Mouse (Mus musculus) embryonic facial prominence, embryonic 10.5 days (tissue): ENCODE measurements around the gene Hipk2. TPM values are rescaled to one million over a fixed set of nuclear protein-coding genes. Genes with fewer than 3 reads are reported as not detected.

Experiments used
- DNase-seq: peaks from one replicate; pipeline ENCODE4 v3.0.0-alpha.2; 2017; ENCODE audit warnings: low spot score
- H3K27ac ChIP-seq: fragments of 300-500 bp; sonication (generic); replicated peaks from 2 replicates; pipeline ENCODE4 v1.5.1; 2016; ENCODE audit warnings: mild to moderate bottlenecking
- H3K27me3 ChIP-seq: fragments of 300-500 bp; sonication (generic); replicated peaks from 2 replicates; pipeline ENCODE4 v1.6.1; 2016; ENCODE audit warnings: low read depth, mild to moderate bottlenecking; ENCODE audit not compliant: poor library complexity, severe bottlenecking
- H3K36me3 ChIP-seq: fragments of 300-500 bp; sonication (generic); replicated peaks from 2 replicates; pipeline ENCODE4 v1.6.1; 2016; ENCODE audit warnings: mild to moderate bottlenecking, moderate library complexity
- H3K4me1 ChIP-seq: fragments of 300-500 bp; sonication (generic); 2 replicates; pipeline ENCODE4 v1.6.1; 2016
- H3K4me3 ChIP-seq: fragments of 300-500 bp; sonication (generic); 2 replicates; pipeline ENCODE4 v1.5.1; 2016; ENCODE audit warnings: mild to moderate bottlenecking, moderate library complexity
- H3K9me3 ChIP-seq: fragments of 300-500 bp; sonication (generic); 2 replicates; pipeline ENCODE4 v1.6.1; 2016; ENCODE audit warnings: mild to moderate bottlenecking
- WGBS: fragments of 180-500 bp; shearing (Covaris S2); methylation state at CpG from one replicate; pipeline ENCODE4 v1.1.7; 2016; 5-methylcytosine and 5-hydroxymethylcytosine counted together
- polyA plus RNA-seq: library from polyadenylated mRNA; unstranded; fragments of >200 nt; fragmentation: Nextera tagmentation; extraction: Ambion mirVana; gene quantifications from 2 replicates; pipeline ENCODE4 v1.2.1, GENCODE M21; 2016

The Hipk2 gene
- polyA plus RNA-seq, 1 experiment from 2014 or later: 24.5 TPM

- DNase-seq: no peak
- H3K9me3 ChIP-seq: no peaks in the 10 kb centered on the region
- 94% methylated on average over 7 of the region's 7 CpGs for WGBS
- no peak overlapping the region for H3K4me3 ChIP-seq
- H3K27me3 ChIP-seq: no peaks in the 10 kb centered on the region
- no peak overlapping the region for H3K27ac ChIP-seq
- H3K4me1 ChIP-seq: peaks cover 4% of the 10 kb centered on the region
- H3K36me3 ChIP-seq: peaks cover 91% of the 10 kb centered on the region
Observed at GRCm38 (mm10) chr6:38718625-38719024, 157.3 kb downstream of the Hipk2 start.

GRCm38 (mm10) chr6:38715881-38716280 lies 160.1 kb downstream of the Hipk2 start:
- H3K4me3 ChIP-seq: no peak overlapping the region
- WGBS: 96% methylated on average over 16 of the region's 16 CpGs

GRCm38 (mm10) chr6:38713957-38714898 lies 161.7 kb downstream of the Hipk2 start:
- H3K4me1 ChIP-seq: no peaks in the 10 kb centered on the region
- DNase-seq: no peak
- 86% methylated on average over 19 of the region's 19 CpGs for WGBS
- no peaks in the 10 kb centered on the region for H3K9me3 ChIP-seq
- no peak overlapping the region for H3K4me3 ChIP-seq
- peaks cover 100% of the 10 kb centered on the region for H3K36me3 ChIP-seq
- H3K27me3 ChIP-seq: no peaks in the 10 kb centered on the region
- H3K27ac ChIP-seq: no peak overlapping the region

More at GRCm38 (mm10) chr6:38715881-38716280, 160.1 kb downstream of the Hipk2 start:
- H3K27ac ChIP-seq: no peak overlapping the region
- H3K9me3 ChIP-seq: no peaks in the 10 kb centered on the region
- H3K4me1 ChIP-seq: no peaks in the 10 kb centered on the region
- peaks cover 100% of the 10 kb centered on the region for H3K36me3 ChIP-seq
- H3K27me3 ChIP-seq: no peaks in the 10 kb centered on the region
- DNase-seq: no peak

GRCm38 (mm10) chr6:38710449-38710848 lies 165.5 kb downstream of the Hipk2 start:
- Histone ChIP-seq H3K4me1 (no peaks in the 10 kb centered on the region), H3K27me3 (no peaks in the 10 kb centered on the region), H3K9me3 (no peaks in the 10 kb centered on the region), H3K36me3 (peaks cover 99% of the 10 kb centered on the region), H3K4me3 (no peak overlapping the region), H3K27ac (no peak overlapping the region)
- no peak for DNase-seq
- 91% methylated on average over 3 of the region's 3 CpGs for WGBS

- Histone ChIP-seq H3K4me1 (peaks cover 31% of the 10 kb centered on the region), H3K27ac (no peak overlapping the region), H3K9me3 (no peaks in the 10 kb centered on the region), H3K36me3 (peaks cover 96% of the 10 kb centered on the region), H3K27me3 (no peaks in the 10 kb centered on the region), H3K4me3 (no peak overlapping the region)
- no peak for DNase-seq
- WGBS: 87% methylated on average over 7 of the region's 7 CpGs
Observed at GRCm38 (mm10) chr6:38704264-38704984, 171.5 kb downstream of the Hipk2 start.

- WGBS: 86% methylated on average over 6 of the region's 6 CpGs
- peaks cover 96% of the 10 kb centered on the region for H3K36me3 ChIP-seq
- no peaks in the 10 kb centered on the region for H3K9me3 ChIP-seq
- no peak overlapping the region for H3K4me3 ChIP-seq
- H3K4me1 ChIP-seq: peaks cover 31% of the 10 kb centered on the region
- H3K27me3 ChIP-seq: no peaks in the 10 kb centered on the region
- no peak for DNase-seq
- H3K27ac ChIP-seq: no peak overlapping the region; the same call in 1 of the 2 replicates
Observed at GRCm38 (mm10) chr6:38703526-38703925, 172.4 kb downstream of the Hipk2 start.

GRCm38 (mm10) chr6:38702810-38703399 lies 173.1 kb downstream of the Hipk2 start:
- H3K4me1 ChIP-seq: peaks cover 31% of the 10 kb centered on the region
- no peak overlapping the region for H3K4me3 ChIP-seq
- no peaks in the 10 kb centered on the region for H3K27me3 ChIP-seq
- no peaks in the 10 kb centered on the region for H3K9me3 ChIP-seq
- H3K27ac ChIP-seq: 0 out of 2 replicates have a peak overlapping the region, but pooled peaks have one; percentile 8
- 30% methylated on average over 6 of the region's 6 CpGs for WGBS
- DNase-seq: peak; percentile 47
- H3K36me3 ChIP-seq: peaks cover 96% of the 10 kb centered on the region

- WGBS: 61% methylated on average over 2 of the region's 2 CpGs
- Histone ChIP-seq H3K36me3 (peaks cover 93% of the 10 kb centered on the region), H3K27me3 (no peaks in the 10 kb centered on the region), H3K4me3 (no peak overlapping the region), H3K4me1 (peaks cover 31% of the 10 kb centered on the region), H3K9me3 (no peaks in the 10 kb centered on the region), H3K27ac (no peak overlapping the region)
- DNase-seq: no peak
Observed at GRCm38 (mm10) chr6:38701421-38701820, 174.5 kb downstream of the Hipk2 start.

GRCm38 (mm10) chr6:38698233-38698889 lies 177.6 kb downstream of the Hipk2 start:
- H3K9me3 ChIP-seq: no peaks in the 10 kb centered on the region
- H3K4me3 ChIP-seq: no peak overlapping the region
- DNase-seq: no peak
- no peak overlapping the region for H3K27ac ChIP-seq
- no peaks in the 10 kb centered on the region for H3K27me3 ChIP-seq
- peaks cover 94% of the 10 kb centered on the region for H3K36me3 ChIP-seq
- WGBS: 96% methylated on average over 18 of the region's 18 CpGs
- peaks cover 21% of the 10 kb centered on the region for H3K4me1 ChIP-seq

GRCm38 (mm10) chr6:38696570-38696969 lies 179.4 kb downstream of the Hipk2 start:
- H3K36me3 ChIP-seq: peaks cover 94% of the 10 kb centered on the region

GRCm38 (mm10) chr6:38695380-38696054 lies 180.4 kb downstream of the Hipk2 start:
- Histone ChIP-seq H3K9me3 (no peaks in the 10 kb centered on the region), H3K4me1 (peaks cover 7% of the 10 kb centered on the region), H3K36me3 (peaks cover 83% of the 10 kb centered on the region), H3K4me3 (no peak overlapping the region), H3K27me3 (no peaks in the 10 kb centered on the region), H3K27ac (no peak overlapping the region)
- WGBS: 29% methylated on average over 9 of the region's 9 CpGs
- peak; percentile 79 for DNase-seq

More at GRCm38 (mm10) chr6:38696570-38696969, 179.4 kb downstream of the Hipk2 start:
- no peak for DNase-seq
- Histone ChIP-seq H3K4me3 (no peak overlapping the region), H3K4me1 (peaks cover 12% of the 10 kb centered on the region), H3K27me3 (no peaks in the 10 kb centered on the region), H3K27ac (no peak overlapping the region), H3K9me3 (no peaks in the 10 kb centered on the region)
- 85% methylated on average over 9 of the region's 9 CpGs for WGBS
